Mouse (Mus musculus) cerebellum, adult 11-12 months (tissue): ENCODE measurements around the gene AA986860.

Experiments
- DNase-seq: peaks from one replicate; pipeline ENCODE4 v3.0.0; 2022

The AA986860 gene

GRCm38 (mm10) chr1:130731741-130732337, at the start of gene AA986860:
AA986860 (plus strand) TSS chr1:130731976.
- DNase-seq: no peak

GRCm38 (mm10) chr1:130683905-130684304, 47.9 kb upstream of the AA986860 start:
- no peak for DNase-seq

- no peak for DNase-seq
Observed at GRCm38 (mm10) chr1:130698601-130699000, 33.2 kb upstream of the AA986860 start.

- peak; percentile 51 for DNase-seq
Observed at GRCm38 (mm10) chr1:130699937-130700633, 31.7 kb upstream of the AA986860 start.

GRCm38 (mm10) chr1:130701976-130702375, 29.8 kb upstream of the AA986860 start:
- DNase-seq: no peak

- no peak for DNase-seq
Observed at GRCm38 (mm10) chr1:130703613-130704012, 28.2 kb upstream of the AA986860 start.

- no peak for DNase-seq
Observed at GRCm38 (mm10) chr1:130710283-130711080, 21.3 kb upstream of the AA986860 start.

- no peak for DNase-seq
Observed at GRCm38 (mm10) chr1:130714046-130714445, 17.7 kb upstream of the AA986860 start.

- peak; percentile 99 for DNase-seq
Observed at GRCm38 (mm10) chr1:130715561-130716217, 16.1 kb upstream of the AA986860 start, which contains the start of gene Gm29427. Gm29427 (minus strand) TSS chr1:130715799.

- DNase-seq: no peak
Observed at GRCm38 (mm10) chr1:130716218-130716512, 15.6 kb upstream of the AA986860 start.

- DNase-seq: no peak
Observed at GRCm38 (mm10) chr1:130716513-130717290, 15.1 kb upstream of the AA986860 start.

- peak; percentile 90 for DNase-seq
Observed at GRCm38 (mm10) chr1:130717291-130717871, 14.4 kb upstream of the AA986860 start, which contains the start of gene Yod1. Yod1 (plus strand) TSS chr1:130717327.

- no peak for DNase-seq
Observed at GRCm38 (mm10) chr1:130724206-130724605, 7.6 kb upstream of the AA986860 start.

GRCm38 (mm10) chr1:130726396-130726795, 5.4 kb upstream of the AA986860 start:
- no peak for DNase-seq

- no peak for DNase-seq
Observed at GRCm38 (mm10) chr1:130728070-130728469, 3.7 kb upstream of the AA986860 start.

- no peak for DNase-seq
Observed at GRCm38 (mm10) chr1:130728708-130729107, 3.1 kb upstream of the AA986860 start.

- DNase-seq: no peak
Observed at GRCm38 (mm10) chr1:130729153-130729552, 2.6 kb upstream of the AA986860 start, which contains the start of gene Pfkfb2. Pfkfb2 (minus strand) TSS chr1:130729253.

- DNase-seq: no peak
Observed at GRCm38 (mm10) chr1:130732706-130733658, 1.2 kb downstream of the AA986860 start.

GRCm38 (mm10) chr1:130733671-130734070, 1.9 kb downstream of the AA986860 start:
- DNase-seq: no peak

GRCm38 (mm10) chr1:130734452-130734851, 2.7 kb downstream of the AA986860 start:
- DNase-seq: no peak

- DNase-seq: no peak
Observed at GRCm38 (mm10) chr1:130734852-130735251, 3.1 kb downstream of the AA986860 start.
